Mouse (Mus musculus) intestine, embryonic 16.5 days (tissue): ENCODE measurements around the gene Ugt3a2. TPM values are rescaled to one million over a fixed set of nuclear protein-coding genes. Genes with fewer than 3 reads are reported as not detected.

ENCODE experiments used
- ATAC-seq: fragments of 200-750 bp; cut with Nextera tagmentation; 2 replicates; pipeline ENCODE4 v1.8.0; 2017; ENCODE audit warnings: moderate TSS enrichment, moderate library complexity
- H3K27ac ChIP-seq: fragments of 300-500 bp; sonication (generic); 2 replicates; pipeline ENCODE4 v1.5.1; 2014; ENCODE audit warnings: mild to moderate bottlenecking, low read length
- H3K27me3 ChIP-seq: fragments of 300-500 bp; sonication (generic); replicated peaks from 2 replicates; pipeline ENCODE4 v1.6.1; 2014; ENCODE audit warnings: low read length, control low read depth, mixed read lengths; ENCODE audit not compliant: control insufficient read depth, insufficient read depth
- H3K36me3 ChIP-seq: fragments of 300-500 bp; sonication (generic); 2 replicates; pipeline ENCODE4 v1.6.1; 2014; ENCODE audit warnings: low read length, control low read depth; ENCODE audit not compliant: control insufficient read depth, insufficient read depth
- H3K4me1 ChIP-seq: fragments of 300-500 bp; sonication (generic); 2 replicates; pipeline ENCODE4 v1.6.1; 2014; ENCODE audit warnings: low read length, control low read depth, mixed read lengths; ENCODE audit not compliant: control insufficient read depth, insufficient read depth
- H3K4me2 ChIP-seq: fragments of 300-500 bp; sonication (generic); 2 replicates; pipeline ENCODE4 v1.6.1; 2014; ENCODE audit warnings: low read depth, low read length, control low read depth
- H3K4me3 ChIP-seq: fragments of 300-500 bp; sonication (generic); 2 replicates; pipeline ENCODE4 v1.5.1; 2014; ENCODE audit warnings: mild to moderate bottlenecking, low read length
- H3K9ac ChIP-seq: fragments of 300-500 bp; sonication (generic); 2 replicates; pipeline ENCODE4 v1.6.1; 2014; ENCODE audit warnings: low read depth, low read length
- H3K9me3 ChIP-seq: fragments of 300-500 bp; sonication (generic); 2 replicates; pipeline ENCODE4 v1.6.1; 2016; ENCODE audit warnings: low read length, control low read depth; ENCODE audit not compliant: control insufficient read depth
- WGBS: fragments of 180-500 bp; shearing (Covaris S2); extraction: QIAGEN DNeasy Blood & Tissue Kit; methylation state at CpG from one replicate; pipeline ENCODE4 v1.1.7; 2014; 5-methylcytosine and 5-hydroxymethylcytosine counted together
- polyA plus RNA-seq: library from polyadenylated mRNA; unstranded; fragments of >200 nt; fragmentation: Nextera tagmentation; extraction: Ambion mirVana; gene quantifications from 2 replicates; pipeline ENCODE4 v1.2.1, GENCODE M21; 2015

Ugt3a2 gene
- 0.09 TPM in 1 of 2 replicates, not detected in the other for polyA plus RNA-seq

DNA sequence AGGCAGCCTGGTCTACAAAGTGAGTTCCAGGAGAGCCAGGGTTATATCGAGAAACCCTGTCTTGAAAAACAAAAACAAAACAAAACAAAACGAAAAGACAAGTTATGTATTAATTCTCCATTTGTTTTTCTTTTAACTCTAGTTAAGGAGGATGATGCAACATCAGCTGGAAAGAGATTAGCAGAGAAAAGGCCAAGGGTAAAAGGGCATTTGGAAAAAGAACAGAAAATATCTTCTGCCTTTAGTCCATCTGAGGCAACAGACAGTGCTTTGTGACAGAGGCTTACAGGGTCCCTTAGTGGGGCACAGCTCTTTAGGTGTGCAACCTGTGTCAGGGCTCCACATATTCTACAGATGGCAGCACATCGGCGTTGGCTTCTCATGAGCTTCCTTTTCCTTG is at the start of gene Ugt3a2:
Gene Ugt3a2, plus strand, starts transcription at position 210 of the 400 bp plus-strand sequence.
- no peaks in the 10 kb centered on the region for H3K9me3 ChIP-seq
- no peak within 1 kb of the TSS for H3K4me2 ChIP-seq
- no peaks in the 10 kb centered on the region for H3K4me1 ChIP-seq
- no peak for ATAC-seq
- no peak within 1 kb of the TSS for H3K4me3 ChIP-seq
- WGBS, result 88% methylated on average over 4 of the region's 4 CpGs
- no peaks in the 10 kb centered on the region for H3K27me3 ChIP-seq
- H3K27ac ChIP-seq, result no peak within 1 kb of the TSS
- H3K36me3 ChIP-seq, result no peaks in the 10 kb centered on the region
- no peak within 1 kb of the TSS for H3K9ac ChIP-seq

DNA sequence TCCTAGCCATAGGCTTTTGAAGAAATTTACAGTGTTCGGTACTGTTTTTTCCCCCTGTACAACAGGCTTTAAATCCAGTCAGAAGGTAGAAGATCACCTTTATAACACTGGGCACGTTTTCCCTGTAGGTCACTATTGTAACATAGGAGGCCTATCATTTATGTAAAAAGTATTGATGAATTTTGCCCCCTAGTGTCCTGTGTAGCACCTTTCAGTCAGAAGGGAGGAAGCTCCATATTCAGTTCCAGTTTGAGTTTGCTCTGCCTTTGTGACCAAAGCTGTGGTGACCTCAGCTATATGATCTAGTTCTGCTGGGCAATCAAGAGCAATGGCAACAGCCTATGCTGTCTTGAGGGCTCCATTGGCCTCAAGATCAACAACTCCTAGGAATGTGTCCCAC is 45.7 kb upstream of the Ugt3a2 start:
- ATAC-seq, result no peak
- no peak overlapping the region for H3K4me3 ChIP-seq
- H3K9me3 ChIP-seq, result no peaks in the 10 kb centered on the region
- 62% methylated on average over 2 of the region's 2 CpGs for WGBS
- no peak overlapping the region for H3K9ac ChIP-seq
- H3K4me1 ChIP-seq, result no peaks in the 10 kb centered on the region
- no peaks in the 10 kb centered on the region for H3K36me3 ChIP-seq
- no peaks in the 10 kb centered on the region for H3K27me3 ChIP-seq
- H3K27ac ChIP-seq, result no peak overlapping the region
- H3K4me2 ChIP-seq, result no peak overlapping the region

DNA sequence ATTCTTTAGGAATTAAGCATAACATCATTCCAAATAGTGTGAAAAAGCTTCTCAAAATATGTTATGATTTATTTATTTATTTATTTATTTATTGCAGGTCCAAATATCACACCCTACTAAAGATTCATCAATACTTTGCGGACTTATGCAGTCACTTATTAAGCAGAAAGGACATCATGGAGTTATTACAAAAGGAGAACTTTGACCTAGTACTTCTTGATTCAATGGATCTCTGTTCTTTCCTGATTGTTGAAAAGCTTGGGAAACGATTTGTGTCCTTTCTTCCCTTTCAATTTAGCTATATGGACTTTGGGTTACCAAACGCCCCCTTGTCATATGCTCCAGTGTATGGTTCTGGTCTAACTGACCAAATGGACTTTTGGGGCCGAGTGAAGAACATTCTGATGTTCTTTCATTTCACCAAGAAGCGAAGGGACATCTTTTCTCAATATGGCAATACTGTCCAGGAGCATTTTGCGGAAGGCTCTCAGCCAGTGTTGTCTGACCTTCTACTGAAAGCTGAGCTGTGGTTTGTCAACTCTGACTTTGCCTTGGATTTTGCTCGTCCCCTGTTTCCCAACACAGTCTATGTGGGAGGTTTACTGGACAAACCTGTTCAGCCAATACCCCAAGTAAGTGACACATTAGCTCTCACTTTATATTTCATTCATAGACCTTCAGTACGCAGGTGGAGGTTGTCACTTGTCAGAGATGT is 29.2 kb upstream of the Ugt3a2 start:
- Histone ChIP-seq H3K27ac (no peak overlapping the region), H3K4me1 (no peaks in the 10 kb centered on the region), H3K4me2 (no peak overlapping the region), H3K9me3 (no peaks in the 10 kb centered on the region), H3K9ac (no peak overlapping the region), H3K4me3 (no peak overlapping the region), H3K36me3 (no peaks in the 10 kb centered on the region), H3K27me3 (no peaks in the 10 kb centered on the region)
- WGBS, result 83% methylated on average over 8 of the region's 8 CpGs
- ATAC-seq, result no peak

DNA sequence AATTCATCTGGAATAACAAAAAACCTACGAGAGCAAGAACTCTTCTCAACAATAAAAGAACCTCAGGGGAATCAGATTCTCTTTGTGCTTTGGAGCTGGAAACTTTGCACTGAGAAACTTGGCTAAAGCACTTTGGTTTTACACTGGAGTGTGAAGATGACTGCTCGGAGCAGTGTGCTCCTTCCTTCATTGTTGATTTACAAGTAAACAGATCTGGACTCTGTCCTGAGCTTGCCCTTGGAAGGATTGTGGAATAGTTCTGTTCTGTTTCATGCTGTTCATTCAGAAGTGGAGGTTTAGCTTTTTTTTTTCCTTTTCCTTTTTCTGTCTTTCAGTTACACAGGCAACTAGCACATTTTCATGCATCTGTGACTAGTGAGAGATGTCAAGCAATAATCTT is 754 bp upstream of the Ugt3a2 start:
- ATAC-seq, result no peak
- H3K9me3 ChIP-seq, result no peaks in the 10 kb centered on the region
- no peaks in the 10 kb centered on the region for H3K4me1 ChIP-seq
- H3K27me3 ChIP-seq, result no peaks in the 10 kb centered on the region
- H3K36me3 ChIP-seq, result no peaks in the 10 kb centered on the region
- H3K4me2 ChIP-seq, result no peak overlapping the region
- H3K27ac ChIP-seq, result no peak overlapping the region
- 55% methylated on average over 2 of the region's 2 CpGs for WGBS
- H3K4me3 ChIP-seq, result no peak overlapping the region
- H3K9ac ChIP-seq, result no peak overlapping the region

DNA sequence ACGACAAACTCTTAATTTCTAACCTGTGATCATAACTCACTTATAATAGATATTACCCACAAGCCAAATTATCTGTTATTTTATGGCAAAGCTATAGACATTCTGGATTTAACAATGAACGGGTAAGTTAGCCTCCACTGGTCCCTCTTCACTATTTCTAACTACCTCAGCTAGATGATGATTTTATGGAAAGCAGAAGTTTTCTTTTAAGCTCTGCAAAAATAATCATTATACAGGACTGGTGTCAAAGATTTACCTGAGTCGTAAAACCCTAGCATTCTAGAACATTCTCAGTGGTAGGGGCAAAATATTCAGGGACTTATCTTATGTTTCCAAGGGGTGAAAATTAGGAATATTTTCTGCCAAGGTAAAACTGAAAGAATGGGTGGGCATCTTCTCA is 1.3 kb downstream of the Ugt3a2 start:
- Histone ChIP-seq H3K36me3 (no peaks in the 10 kb centered on the region), H3K27me3 (no peaks in the 10 kb centered on the region), H3K4me2 (no peak overlapping the region), H3K9ac (no peak overlapping the region), H3K27ac (no peak overlapping the region), H3K4me1 (no peaks in the 10 kb centered on the region), H3K9me3 (no peaks in the 10 kb centered on the region), H3K4me3 (no peak overlapping the region)
- 81% methylated on average over 3 of the region's 3 CpGs for WGBS
- ATAC-seq, result no peak

DNA sequence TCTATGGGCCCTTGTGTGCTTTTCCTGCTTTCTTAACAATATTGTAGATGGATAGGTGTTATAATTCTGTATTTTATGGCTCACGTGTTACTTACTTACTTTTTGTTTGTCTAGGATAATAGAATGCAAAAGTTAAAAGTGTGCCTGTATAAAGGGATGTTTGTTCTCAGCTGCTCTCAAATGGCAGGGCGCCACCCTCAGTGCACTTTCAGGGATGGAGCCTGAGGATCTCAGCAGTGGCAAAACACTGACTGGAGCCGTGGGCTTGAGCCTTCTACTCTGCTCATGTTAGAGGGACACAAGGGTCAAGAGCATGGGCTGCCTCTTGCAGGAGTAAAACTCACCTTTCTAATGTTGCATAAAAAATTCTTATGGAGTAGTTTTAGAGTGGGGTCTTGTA is 1.7 kb downstream of the Ugt3a2 start:
- no peaks in the 10 kb centered on the region for H3K4me1 ChIP-seq
- no peak overlapping the region for H3K9ac ChIP-seq
- H3K4me3 ChIP-seq, result no peak overlapping the region
- no peak for ATAC-seq
- WGBS, result 51% methylated on average over 3 of the region's 3 CpGs
- H3K27ac ChIP-seq, result no peak overlapping the region
- no peaks in the 10 kb centered on the region for H3K9me3 ChIP-seq
- no peaks in the 10 kb centered on the region for H3K27me3 ChIP-seq
- H3K36me3 ChIP-seq, result no peaks in the 10 kb centered on the region
- H3K4me2 ChIP-seq, result no peak overlapping the region

DNA sequence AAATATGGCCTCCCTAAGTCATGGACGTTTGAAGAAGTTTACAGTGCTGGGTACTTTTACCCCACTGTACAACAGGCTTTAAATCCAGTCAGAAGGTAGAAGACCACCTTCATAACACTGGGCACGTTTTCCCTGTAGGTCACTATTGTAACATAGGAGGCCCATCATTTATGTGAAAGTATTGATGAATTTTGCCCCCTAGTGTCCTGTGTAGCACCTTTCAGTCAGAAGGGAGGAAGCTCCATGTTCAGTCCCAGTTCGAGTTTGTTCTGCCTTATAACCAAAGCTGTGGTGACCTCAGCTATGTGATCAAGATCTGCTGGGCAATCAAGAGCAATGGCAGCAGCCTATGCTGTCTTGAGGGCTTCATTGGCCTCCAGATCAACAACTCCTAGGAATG is 13.4 kb downstream of the Ugt3a2 start:
- Histone ChIP-seq H3K4me2 (no peak overlapping the region), H3K4me3 (no peak overlapping the region), H3K9me3 (no peaks in the 10 kb centered on the region), H3K27me3 (no peaks in the 10 kb centered on the region), H3K4me1 (no peaks in the 10 kb centered on the region), H3K9ac (no peak overlapping the region), H3K27ac (no peak overlapping the region), H3K36me3 (no peaks in the 10 kb centered on the region)
- ATAC-seq, result no peak
- WGBS, result 52% methylated on average over 3 of the region's 3 CpGs

DNA sequence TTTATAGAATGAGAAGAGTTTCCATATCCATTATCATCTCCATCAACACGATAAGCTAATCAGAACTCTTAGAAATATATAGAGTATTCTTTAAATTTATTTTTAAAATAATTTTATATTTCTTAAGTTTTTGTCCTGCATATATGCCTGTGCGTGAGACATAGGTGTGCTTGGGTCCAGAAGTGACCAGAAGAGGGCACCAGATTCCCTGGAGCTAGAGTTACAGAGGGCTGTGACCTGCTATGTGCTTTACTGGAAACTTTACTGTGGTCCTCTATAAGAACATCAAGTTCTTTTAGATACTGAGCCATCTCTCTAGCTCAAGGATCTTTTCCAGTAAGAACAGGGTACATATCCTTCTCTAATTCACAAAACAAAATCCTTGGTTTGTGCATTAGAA is 27.5 kb downstream of the Ugt3a2 start:
- H3K9ac ChIP-seq, result no peak overlapping the region
- no peak overlapping the region for H3K4me3 ChIP-seq
- 61% methylated on average over 2 of the region's 2 CpGs for WGBS
- no peaks in the 10 kb centered on the region for H3K27me3 ChIP-seq
- H3K4me2 ChIP-seq, result no peak overlapping the region
- no peaks in the 10 kb centered on the region for H3K4me1 ChIP-seq
- no peaks in the 10 kb centered on the region for H3K36me3 ChIP-seq
- H3K9me3 ChIP-seq, result no peaks in the 10 kb centered on the region
- no peak overlapping the region for H3K27ac ChIP-seq
- ATAC-seq, result no peak

DNA sequence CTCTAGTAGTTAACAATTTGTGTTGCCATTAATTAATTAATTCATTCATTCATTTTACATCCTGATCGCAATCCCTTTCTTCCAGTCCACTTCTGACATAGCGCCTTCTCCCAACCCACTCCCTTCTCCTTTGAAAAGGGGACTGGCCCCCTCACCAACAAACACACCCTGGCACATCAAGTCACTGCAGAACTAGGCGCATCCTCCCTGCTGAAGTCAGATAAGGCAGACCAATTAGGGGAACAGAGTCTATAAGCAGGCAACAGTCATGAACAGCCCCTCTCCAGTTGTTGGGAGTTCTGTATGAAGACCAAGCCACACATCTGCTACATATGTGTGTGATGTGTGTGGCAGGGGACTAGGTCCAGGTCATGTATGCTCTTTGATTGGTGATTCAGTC is 33.4 kb downstream of the Ugt3a2 start:
- Histone ChIP-seq H3K4me3 (no peak overlapping the region), H3K9me3 (no peaks in the 10 kb centered on the region), H3K9ac (no peak overlapping the region), H3K4me2 (no peak overlapping the region), H3K36me3 (no peaks in the 10 kb centered on the region), H3K27ac (no peak overlapping the region), H3K4me1 (no peaks in the 10 kb centered on the region), H3K27me3 (no peaks in the 10 kb centered on the region)
- no peak for ATAC-seq
- 93% methylated on average over 3 of the region's 3 CpGs for whole genome bisulfite sequencing

DNA sequence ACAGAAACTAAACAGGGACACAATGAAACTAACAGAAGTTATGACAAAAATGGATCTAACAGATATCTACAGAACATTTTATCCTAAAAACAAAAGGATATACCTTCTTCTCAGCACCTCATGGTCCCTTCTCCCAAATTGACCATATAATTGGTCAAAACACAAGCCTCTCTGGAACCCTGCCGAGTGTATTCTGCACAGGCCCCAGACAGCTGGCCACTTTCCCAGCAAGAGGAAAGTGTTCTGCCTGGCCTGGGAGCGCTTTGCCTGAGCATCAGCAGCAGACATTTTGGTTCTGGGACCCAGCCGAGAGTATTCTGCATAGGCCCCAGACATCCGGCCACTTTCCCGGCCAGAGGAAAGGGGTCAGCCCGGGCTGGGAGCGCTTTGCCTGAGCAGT is 40.9 kb downstream of the Ugt3a2 start:
- no peak for ATAC-seq
- H3K27me3 ChIP-seq, result no peaks in the 10 kb centered on the region
- no peak overlapping the region for H3K4me2 ChIP-seq
- H3K4me1 ChIP-seq, result no peaks in the 10 kb centered on the region
- H3K36me3 ChIP-seq, result no peaks in the 10 kb centered on the region
- 84% methylated on average over 7 of the region's 7 CpGs for WGBS
- no peak overlapping the region for H3K27ac ChIP-seq
- H3K9me3 ChIP-seq, result no peaks in the 10 kb centered on the region
- no peak overlapping the region for H3K4me3 ChIP-seq
- H3K9ac ChIP-seq, result no peak overlapping the region
